Mouse (Mus musculus) kidney, adult 9 months (tissue): ENCODE measurements around the gene Trim62.
A peak's percentile ranks its signal among the peaks of the same experiment; 100 is the strongest.

Experiments
- DNase-seq: peaks from one replicate; pipeline ENCODE4 v3.0.0; 2022

Gene Trim62

GRCm38 (mm10) chr4:128883379-128883781, at the start of gene Trim62:
Gene Trim62, plus strand, starts transcription at chr4:128883580.
- peak; percentile 73 for DNase-seq

GRCm38 (mm10) chr4:128838202-128838601, 45.2 kb upstream of the Trim62 start:
- no peak for DNase-seq

- peak; percentile 45 for DNase-seq
Measured at GRCm38 (mm10) chr4:128839811-128840738, 43.3 kb upstream of the Trim62 start.

- no peak for DNase-seq
Measured at GRCm38 (mm10) chr4:128841259-128841658, 42.1 kb upstream of the Trim62 start.

- DNase-seq: no peak
Measured at GRCm38 (mm10) chr4:128844566-128844965, 38.8 kb upstream of the Trim62 start.

- no peak for DNase-seq
Measured at GRCm38 (mm10) chr4:128845367-128845973, 37.9 kb upstream of the Trim62 start.

- no peak for DNase-seq
Measured at GRCm38 (mm10) chr4:128848961-128849360, 34.4 kb upstream of the Trim62 start.

DNA sequence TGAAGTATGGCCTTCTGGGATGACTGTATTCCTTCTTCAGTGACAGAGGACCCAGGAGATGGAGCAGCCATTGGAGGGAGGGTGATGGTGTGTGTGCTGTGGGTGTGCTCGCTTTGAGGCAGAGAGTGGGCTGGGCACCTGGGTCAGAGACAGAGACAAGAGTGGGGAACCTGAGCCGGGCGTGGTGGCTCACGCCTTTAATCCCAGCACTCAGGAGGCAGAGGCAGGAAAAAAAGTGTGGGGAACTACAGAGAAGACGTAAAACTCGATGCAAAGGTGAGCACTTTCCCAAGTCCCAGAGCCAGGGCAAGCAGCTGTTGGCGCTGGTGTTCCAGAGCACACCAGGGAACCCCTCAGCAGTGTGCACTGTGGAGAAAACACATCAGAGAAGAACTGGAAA, 33.7 kb upstream of the Trim62 start:
- no peak for DNase-seq

- no peak for DNase-seq
Measured at GRCm38 (mm10) chr4:128852266-128852887, 31.0 kb upstream of the Trim62 start.

DNA sequence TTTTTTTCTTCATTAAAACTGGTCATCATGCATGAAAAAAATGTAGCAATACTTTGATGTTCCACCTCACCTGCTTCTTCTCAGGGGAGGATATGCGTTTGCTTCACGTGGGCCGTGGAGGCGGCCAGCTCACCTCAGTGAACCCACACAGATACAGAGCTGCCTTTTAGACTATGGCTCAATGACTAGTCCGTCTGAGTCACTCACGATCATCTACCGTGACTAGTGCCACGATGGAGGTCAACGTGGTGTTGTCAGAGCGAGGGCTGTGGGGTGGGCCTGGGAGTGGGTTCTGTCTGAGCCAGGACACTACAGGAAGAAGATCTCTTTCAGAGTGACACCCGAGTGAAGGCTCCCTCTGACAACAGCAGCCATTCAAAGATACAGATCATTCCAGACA, 30.3 kb upstream of the Trim62 start:
- no peak for DNase-seq

DNA sequence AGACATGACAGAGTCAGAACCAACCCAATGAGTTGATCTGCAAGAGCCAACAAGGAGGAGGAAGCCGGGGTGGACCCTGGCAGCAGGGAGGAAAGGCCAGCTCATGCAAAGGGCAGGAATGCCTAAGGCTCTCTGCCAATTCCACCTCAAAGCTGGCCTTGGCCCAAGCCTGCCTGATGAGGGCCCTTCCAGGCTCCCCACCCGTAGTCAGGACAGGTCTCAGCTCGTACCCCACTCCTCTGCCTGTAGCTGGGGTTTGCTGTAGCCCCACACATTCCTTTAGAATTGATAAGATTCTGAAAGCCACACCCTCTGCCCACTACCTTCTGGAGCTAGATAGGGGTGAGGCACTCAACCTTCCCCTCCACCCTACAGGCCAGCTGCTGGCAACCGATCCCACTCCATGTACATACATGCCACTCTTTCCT, 27.8 kb upstream of the Trim62 start:
- DNase-seq: peak; percentile 89

DNA sequence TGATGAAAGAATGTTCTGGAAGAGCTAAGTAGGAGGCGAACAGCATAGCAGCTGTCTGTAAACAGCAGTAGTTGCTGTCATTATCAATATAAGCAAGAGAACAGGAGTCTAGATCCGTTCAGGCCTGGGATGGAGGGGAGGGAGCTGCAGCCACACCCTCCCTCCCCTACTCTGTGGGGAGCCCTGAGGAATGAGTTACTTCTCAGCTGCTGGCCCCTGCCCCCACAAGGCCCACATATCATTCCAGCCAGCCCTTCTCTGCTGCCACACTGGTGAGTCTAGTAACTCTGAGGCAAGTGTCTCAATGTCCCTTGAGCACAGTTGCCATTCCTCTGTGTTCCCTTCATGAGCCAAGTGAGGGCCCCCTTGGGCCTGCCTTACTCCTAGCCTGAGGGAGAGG, 26.2 kb upstream of the Trim62 start:
- no peak for DNase-seq

- DNase-seq: peak; percentile 80
Measured at GRCm38 (mm10) chr4:128858226-128858625, 25.2 kb upstream of the Trim62 start.

DNA sequence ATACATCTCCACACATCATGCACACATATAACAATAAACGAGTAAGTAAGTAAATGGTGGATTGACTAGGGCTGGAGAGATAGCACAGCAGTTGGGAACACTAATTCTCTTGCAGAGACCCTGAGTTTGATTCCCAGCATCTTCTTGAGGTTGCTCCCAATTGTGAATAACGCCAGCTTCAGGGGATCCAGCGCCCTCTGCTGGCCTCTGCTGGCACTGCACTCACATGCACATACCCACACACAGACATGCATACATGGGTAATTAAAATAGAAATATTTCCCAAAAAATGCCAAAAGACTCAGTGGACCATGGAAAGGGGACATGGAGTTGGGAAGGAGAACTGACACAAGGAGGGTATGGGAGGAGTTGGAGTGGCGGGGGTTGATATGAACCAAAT, 24.5 kb upstream of the Trim62 start:
- peak; percentile 19 for DNase-seq

DNA sequence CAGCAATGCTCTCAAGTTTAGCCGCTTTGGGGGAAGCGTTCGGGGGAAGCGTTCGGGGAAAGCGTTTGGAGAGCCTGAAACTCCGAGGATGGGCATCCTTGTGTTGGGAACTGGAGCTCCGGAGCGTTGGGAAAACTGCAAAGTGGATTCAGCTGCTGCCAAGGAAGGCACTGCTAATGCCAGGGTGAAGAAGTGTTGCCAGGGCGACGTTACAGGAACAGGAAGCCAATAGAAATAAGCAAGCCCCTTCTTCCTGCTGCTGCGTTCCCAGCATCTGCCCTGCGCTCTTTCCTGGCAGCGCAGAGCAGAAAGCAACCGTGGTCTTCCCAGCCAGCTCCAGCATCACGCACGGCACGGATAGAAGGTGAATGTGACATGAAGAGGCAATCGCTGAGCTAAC, 10.4 kb upstream of the Trim62 start:
- no peak for DNase-seq

- no peak for DNase-seq
Measured at GRCm38 (mm10) chr4:128874062-128874461, 9.3 kb upstream of the Trim62 start.

- no peak for DNase-seq
Measured at GRCm38 (mm10) chr4:128875439-128875838, 7.9 kb upstream of the Trim62 start.

- no peak for DNase-seq
Measured at GRCm38 (mm10) chr4:128877520-128877919, 5.9 kb upstream of the Trim62 start.

GRCm38 (mm10) chr4:128878901-128879491, 4.4 kb upstream of the Trim62 start:
- DNase-seq: no peak

DNA sequence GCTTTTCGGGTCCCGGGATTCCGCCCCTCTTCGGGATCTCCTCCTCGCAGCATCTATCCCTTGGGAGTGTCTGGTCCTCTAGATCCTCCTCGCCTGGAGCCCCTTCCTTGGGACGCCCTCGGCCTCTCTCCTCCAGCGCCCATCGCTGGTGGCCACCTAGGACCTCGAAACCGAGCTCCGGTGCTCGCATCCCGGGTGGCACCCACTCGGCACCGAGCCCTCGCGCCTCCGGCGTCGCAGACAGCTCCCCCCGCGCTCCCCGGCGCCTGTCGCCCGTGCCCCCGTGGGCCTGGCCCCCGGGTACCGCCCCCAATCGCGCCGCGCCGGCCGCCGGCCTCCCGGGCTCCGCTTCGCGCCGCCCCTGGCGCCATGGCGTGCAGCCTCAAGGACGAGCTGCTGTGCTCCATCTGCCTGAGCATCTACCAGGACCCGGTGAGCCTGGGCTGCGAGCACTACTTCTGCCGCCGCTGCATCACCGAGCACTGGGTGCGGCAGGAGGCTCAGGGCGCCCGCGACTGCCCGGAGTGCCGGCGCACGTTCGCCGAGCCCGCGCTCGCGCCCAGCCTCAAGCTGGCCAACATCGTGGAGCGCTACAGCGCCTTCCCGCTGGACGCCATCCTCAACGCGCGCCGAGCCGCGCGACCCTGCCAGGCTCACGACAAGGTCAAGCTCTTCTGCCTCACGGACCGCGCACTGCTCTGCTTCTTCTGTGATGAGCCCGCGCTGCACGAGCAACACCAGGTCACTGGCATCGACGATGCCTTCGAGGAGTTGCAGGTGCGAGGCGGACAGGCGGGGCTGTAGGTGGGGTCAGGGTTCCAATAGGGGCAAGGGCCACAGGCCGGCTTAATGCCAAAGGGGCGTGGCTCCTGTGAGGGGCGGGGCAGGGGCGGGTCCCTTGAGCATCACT, 676 bp downstream of the Trim62 start:
- DNase-seq: peak; percentile 43

DNA sequence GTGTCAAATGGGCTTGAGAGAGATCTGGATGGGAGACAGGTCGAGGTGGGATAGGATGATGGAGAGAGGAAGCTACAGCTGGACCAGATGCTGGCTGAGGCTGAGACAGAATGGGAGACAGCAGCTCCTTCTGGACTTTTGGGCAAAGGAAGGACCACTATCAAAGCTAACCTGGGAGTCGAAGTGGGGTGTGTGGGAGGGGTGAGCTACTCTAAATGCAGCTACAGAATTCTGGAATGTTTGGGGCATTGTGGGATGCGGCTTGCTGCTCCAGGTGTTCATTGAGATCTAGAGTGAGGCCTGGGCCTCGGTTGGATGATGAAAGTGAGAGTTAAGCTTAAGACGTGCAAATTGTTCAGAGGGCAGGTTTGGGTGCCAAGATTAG, 1.3 kb downstream of the Trim62 start:
- DNase-seq: no peak

- no peak for DNase-seq
Measured at GRCm38 (mm10) chr4:128885540-128885939, 2.2 kb downstream of the Trim62 start.
